Mouse (Mus musculus) left cerebral cortex, adult 18-20 months (tissue): ENCODE results near the gene Nelfcd. TPM values are rescaled to one million over a fixed set of nuclear protein-coding genes. Genes with fewer than 3 reads are reported as not detected.

Experiments used
- DNase-seq, 2 experiments: peaks; one replicate each; pipeline ENCODE4 v3.0.0; 2021 to 2022; ENCODE audit warnings: low spot score in 2 of 2, mixed read lengths in 1 of 2
- total RNA-seq, 2 experiments: library from RNA; stranded (reverse); gene quantifications; 2 replicates each; pipeline ENCODE4 v1.2.3; 2021

The Nelfcd gene
- total RNA-seq, 2 experiments from 2014 or later = 48.5 to 52.3 TPM

DNA sequence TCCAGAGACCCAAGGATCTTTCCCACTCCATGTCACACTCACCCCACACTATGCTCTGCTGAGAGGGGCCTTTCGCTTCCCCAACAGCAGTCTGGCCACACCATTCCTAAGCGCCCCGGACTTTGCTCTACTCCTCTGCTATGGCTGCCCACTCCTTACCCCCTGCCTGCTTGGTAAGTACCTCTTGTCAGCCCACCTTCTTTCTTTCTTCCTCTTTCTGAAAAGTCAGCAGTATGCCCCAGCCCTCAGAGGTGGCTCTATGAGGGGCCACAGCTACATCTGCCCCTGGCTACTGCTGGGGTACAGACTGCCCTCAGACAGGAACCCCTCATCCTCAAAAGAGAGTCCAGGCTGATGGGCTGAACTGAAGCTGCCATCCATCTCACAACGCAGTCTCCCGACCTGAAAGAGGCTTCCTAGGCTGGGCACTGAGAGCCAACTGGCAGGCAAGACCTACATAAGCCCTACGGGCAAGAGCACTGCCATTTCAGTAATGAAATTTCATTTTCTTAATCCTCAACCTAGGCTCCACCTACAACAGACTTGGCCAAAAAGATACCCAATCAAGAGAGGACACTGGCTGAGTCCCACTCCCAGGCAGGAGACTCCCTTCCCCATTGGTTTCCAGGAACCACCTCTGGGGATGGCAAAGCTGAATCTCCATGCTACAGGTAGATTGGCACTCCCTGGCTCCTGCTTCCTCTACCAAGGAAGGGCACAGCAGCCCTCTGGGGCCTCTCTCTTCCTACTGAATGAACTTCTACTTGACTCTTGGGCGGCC, 21.5 kb downstream of the Nelfcd start:
- no peak for DNase-seq

- no peak for DNase-seq
Measured at GRCm38 (mm10) chr2:174437697-174437982, 22.0 kb downstream of the Nelfcd start.

GRCm38 (mm10) chr2:174438181-174438580, 22.6 kb downstream of the Nelfcd start:
- DNase-seq = no peak

DNA sequence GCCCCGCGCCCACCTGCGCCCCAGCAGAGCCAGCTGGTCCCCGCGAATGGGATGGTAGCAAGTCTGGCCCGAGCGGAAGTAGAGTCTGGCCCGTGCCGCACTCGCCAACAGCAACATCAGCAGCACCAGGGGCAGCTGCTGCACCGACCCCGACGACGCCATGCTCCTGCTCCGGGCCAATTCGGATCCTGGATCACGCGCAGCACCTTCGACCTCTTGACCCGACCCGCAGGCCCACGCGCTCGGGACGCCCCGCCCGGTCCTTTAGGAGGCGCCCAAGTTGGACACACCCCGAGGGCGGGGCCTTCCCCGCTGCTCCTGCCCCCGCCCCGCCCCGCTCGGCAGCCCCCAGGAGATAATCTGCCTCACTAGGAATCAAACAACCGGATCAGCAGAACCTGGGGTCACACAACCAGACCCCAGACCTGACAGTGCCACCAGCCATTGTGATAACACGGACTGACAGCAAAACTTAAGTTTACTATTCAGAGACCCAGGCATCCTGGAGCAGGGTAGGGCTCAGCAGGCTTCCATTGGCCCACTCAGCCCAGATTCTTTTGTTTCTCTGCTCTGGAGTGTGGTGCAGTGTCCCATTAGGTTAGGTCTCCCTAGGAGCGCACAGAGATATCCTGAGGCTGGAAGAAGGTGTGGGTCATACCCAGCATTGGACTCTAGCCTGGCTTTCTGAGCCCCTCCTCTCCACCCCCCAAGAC, 23.3 kb downstream of the Nelfcd start, which contains the start of gene Ctsz:
Gene Ctsz, minus strand, starts transcription at position 303 of the 713 bp plus-strand sequence.
- peak; percentile 37 to 38 for DNase-seq

GRCm38 (mm10) chr2:174439450-174439838, 23.8 kb downstream of the Nelfcd start:
- no peak for DNase-seq

- no peak for DNase-seq
Measured at GRCm38 (mm10) chr2:174439961-174440360, 24.4 kb downstream of the Nelfcd start.

DNA sequence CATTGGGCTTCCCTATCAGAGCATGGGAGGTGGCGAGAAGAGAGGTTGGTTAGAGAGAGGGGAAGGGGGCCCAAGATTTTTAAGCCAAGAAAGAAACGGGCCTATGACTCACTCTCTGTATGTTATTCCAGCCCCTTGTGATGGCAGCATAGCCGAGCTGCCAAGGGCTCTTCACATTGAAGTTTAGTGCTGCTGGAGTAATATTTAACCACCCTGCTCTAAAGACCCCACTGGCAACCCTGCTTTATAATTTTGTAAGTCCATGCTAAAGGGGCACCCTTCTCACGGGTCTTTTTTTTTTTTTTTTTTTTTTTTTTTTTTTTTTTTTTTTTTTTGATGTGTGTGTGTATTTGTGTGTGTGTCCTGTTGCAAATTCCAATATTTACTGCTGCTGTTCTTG, 26.3 kb downstream of the Nelfcd start:
- DNase-seq = no peak

GRCm38 (mm10) chr2:174442460-174442859, 26.9 kb downstream of the Nelfcd start:
- no peak for DNase-seq

- no peak for DNase-seq
Measured at GRCm38 (mm10) chr2:174443046-174443445, 27.4 kb downstream of the Nelfcd start.

GRCm38 (mm10) chr2:174444359-174444758, 28.8 kb downstream of the Nelfcd start:
- DNase-seq = no peak

DNA sequence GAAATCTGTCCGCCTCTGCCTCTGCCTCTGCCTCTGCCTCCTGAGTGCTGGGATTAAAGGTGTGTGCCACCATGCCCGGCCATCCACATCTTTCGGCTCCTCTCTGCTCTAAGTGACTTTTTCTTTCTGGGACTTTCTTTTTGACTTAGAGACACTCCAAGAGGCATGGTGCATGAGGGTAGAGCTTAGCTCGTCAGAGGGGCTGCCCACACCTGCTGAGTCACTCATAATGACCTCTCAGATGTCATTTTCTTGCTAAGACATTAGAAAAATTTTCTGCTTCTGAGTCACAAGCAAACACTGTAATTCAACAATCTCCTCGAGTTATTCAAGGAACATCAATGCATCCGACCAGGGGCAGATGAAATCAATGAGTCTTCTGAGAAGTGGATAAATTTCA, 29.4 kb downstream of the Nelfcd start:
- DNase-seq = no peak

DNA sequence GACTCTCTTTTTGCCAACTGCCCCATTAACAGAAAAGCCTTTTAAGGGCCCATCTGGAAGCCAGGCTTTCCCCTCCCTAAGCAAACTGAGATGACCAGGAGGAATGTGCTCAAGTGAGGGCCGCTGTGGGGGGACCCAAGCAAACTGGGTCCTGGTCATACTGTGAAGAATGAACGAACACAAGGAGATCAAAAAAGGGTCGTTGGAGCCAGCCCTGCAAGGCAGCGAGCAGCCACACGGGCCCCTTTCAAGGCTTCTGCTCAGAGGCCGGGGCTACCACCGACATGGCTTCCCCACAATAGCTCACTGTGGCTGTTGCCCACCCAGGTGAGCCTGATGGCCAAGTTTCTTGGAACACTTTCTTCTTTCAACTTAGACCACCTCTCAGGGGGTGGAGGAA, 30.9 kb downstream of the Nelfcd start:
- no peak for DNase-seq

DNA sequence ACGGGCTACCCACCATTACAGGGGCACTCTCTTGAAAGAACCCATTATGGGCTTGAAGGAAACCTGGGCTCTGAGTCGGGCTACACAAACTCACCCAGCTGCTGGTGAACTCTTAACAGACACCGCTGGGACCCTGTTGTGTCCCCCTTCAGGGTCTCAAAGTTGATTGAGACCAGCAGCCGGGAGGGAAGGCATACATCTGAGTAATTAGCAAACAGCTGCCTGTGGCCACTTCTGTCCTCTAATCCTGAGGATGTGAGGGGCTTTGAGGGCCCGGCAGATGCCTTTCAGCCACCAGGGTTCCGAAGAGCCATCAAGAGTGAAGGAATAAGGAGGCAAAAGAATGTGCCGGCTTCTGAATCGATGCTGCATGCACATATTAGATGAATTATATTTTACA, 31.3 kb downstream of the Nelfcd start:
- no peak for DNase-seq

GRCm38 (mm10) chr2:174448405-174448804, 32.8 kb downstream of the Nelfcd start:
- no peak for DNase-seq

- no peak for DNase-seq
Measured at GRCm38 (mm10) chr2:174450353-174450752, 34.7 kb downstream of the Nelfcd start, which contains the start of gene Tubb1. Gene Tubb1, plus strand, starts transcription at chr2:174450695.

DNA sequence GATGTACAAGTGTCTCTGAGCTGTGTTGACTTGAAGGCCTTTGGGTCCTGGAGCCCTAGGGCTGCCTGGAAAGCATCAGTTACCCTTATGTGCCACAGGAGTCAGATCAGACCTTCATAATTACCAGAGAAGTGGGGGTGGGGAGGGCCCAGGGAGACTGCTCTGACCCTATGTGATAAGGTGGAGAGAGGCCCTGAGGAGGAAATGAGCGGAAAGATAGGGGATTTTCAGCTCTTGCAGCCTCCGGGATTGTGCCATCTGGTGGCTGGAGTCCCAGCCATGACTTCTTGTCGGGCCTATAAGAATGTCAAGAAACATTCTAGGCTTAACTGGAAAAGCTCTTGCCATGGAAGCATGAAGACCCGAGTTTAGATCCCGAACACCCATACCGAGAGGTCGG, 38.1 kb downstream of the Nelfcd start:
- DNase-seq = no peak

- no peak for DNase-seq
Measured at GRCm38 (mm10) chr2:174459365-174459764, 43.8 kb downstream of the Nelfcd start.

DNA sequence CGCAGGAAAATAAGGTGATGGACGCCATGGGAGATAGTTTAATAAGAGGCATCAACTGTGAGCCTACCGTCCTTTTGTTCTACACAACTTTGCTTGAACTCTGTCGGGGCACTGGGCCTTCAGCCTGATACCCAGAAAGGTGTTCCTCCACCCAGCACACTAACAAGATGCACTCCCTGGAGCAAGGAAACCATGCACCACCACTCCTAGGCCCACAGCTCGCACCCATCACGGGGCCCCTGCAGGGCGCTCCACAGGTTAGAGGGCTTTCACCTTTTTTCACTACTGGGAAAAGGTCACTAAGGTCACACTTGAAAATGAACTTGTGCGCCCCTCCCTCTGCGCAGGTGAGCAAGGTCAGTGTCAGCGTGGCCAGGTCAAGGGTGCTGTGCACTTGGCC, 47.8 kb downstream of the Nelfcd start:
- DNase-seq = peak in 1 of 2 experiments; percentile 6

GRCm38 (mm10) chr2:174463789-174464523, 48.4 kb downstream of the Nelfcd start, which contains the start of gene Atp5e:
Gene Atp5e, minus strand, starts transcription at chr2:174464105.
- peak; percentile 96 to 97 for DNase-seq

- no peak for DNase-seq
Measured at GRCm38 (mm10) chr2:174470333-174470732, 54.7 kb downstream of the Nelfcd start.

GRCm38 (mm10) chr2:174470786-174471405, 55.3 kb downstream of the Nelfcd start:
- DNase-seq = no peak
